Mouse (Mus musculus) adrenal gland, postnatal 36 days (tissue): ENCODE measurements around the gene Gramd4. TPM values are rescaled to one million over a fixed set of nuclear protein-coding genes. Genes with fewer than 3 reads are reported as not detected.
A peak's percentile ranks its signal among the peaks of the same experiment; 100 is the strongest.

Experiments
- DNase-seq, 2 experiments: peaks; one replicate each; pipeline ENCODE4 v3.0.0; 2021; ENCODE audit warnings: mixed read lengths in 1 of 2
- total RNA-seq, 2 experiments: library from RNA; stranded (reverse); gene quantifications; 2 replicates each; pipeline ENCODE4 v1.2.3; 2021

The Gramd4 gene
- total RNA-seq, 2 experiments from 2014 or later, result 13.9 to 18.7 TPM

DNA sequence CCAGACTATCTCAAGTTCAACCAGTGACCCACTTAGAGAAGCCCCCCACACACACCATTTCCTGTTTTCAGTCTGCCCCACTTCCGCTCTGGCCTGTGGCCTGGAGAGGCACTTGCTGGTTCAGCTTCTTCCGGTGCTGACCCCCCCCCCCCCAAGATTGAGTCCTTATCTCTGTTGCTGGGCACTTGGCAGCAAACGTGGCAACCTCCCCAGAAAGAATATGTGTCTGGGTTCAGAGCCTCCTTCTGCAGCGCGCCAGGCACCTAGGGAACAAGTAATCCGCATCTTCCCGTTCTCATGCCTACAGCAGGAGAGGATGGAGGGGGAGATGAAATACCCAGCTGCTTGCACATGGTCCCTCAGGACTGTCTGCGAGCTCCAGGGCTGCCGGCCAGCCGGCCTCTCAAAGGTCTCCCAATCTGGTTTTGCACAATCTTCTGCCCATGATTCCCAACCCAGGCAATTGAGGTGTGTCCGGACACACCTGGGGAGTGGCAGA lies 124.5 kb downstream of the Gramd4 start:
- peak in 1 of 2 experiments; percentile 53 for DNase-seq

- DNase-seq, result peak in 1 of 2 experiments; percentile 51
These were observed 125.2 kb downstream of the Gramd4 start for GRCm38 (mm10) chr15:86182646-86183045.

DNA sequence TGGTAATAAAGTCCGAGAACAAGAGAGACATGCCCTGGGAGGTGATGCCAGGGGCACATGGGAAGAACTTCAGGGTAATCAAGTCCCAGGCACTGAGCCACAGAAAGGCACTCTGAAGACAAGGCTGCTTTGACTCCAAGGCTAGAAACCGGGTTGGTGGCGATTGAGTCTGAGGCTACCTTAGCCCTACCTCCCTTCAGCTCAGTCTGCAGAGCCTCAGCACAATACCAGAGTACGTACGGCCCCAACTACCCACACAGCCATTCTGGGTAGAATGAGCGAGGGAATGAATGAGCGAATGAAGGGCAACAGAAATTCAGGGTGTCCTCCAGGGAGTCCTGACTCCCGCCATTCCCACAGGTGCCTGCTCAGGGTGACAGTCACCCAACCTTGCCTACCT lies 126.0 kb downstream of the Gramd4 start:
- DNase-seq, result no peak

DNA sequence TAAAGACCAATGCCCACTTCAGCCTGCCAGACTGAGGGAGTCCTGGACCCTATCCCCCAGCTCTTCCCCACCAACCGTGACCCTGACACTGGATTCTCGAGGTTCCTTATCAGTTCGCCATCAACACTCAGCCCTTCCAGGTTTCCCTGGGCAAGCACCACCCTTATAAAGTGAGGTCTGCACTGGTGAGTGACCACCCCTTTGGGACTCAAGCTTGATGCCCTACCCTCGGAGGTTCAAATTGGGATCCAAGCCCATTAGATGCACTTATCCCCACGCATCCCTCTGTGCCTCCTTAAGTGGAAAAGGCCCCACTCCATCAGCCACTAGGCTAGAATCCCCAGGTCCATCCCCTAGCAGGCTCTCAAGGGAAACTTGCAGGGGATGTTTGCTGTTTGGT lies 126.6 kb downstream of the Gramd4 start:
- no peak for DNase-seq

DNA sequence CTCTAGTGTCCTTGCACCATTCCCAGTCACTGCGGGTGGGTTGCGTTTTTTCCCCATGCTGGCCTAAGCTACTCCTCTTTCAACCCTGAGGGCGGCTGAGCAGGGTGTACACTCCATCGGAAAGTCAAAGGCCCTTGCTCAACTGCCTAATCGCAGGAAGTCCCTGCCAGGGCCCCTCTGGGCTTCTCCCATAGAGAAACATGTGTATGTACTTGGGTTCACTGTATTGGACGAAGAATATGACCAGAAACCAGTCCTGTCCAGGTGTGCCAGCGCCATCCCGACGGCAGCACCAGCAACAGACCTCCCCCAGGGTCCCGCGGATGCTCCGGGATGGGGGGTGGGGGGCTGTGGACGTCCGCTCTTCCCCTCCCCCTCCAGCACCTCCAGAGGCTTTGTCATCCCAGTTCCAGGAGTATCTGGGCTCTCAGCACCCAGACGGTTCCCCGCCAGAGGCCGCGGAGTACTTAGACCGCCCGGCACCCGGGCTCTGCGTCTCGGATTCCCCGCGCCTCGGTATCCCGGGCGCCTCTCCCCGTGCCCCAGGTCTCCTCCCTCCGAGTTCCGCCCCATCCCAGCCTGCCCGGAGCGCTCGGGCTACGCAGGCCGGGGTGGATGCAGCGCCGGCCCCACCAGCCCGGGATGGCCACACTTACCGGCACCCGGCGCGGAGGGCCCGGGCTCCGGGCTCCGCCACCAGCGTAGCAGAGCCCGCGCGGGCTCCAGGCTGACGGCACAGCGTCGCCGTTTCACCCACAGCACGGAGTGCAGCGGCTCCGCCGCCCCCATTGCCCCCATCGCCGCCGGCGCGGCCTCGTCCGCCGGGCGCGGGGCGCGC lies 127.6 kb downstream of the Gramd4 start:
- DNase-seq, result peak; percentile 65 to 70

GRCm38 (mm10) chr15:86185689-86186569 lies 128.4 kb downstream of the Gramd4 start, which contains the start of gene Cerk:
Gene Cerk, minus strand, starts transcription at chr15:86186141.
- peak; percentile 89 to 94 for DNase-seq

DNA sequence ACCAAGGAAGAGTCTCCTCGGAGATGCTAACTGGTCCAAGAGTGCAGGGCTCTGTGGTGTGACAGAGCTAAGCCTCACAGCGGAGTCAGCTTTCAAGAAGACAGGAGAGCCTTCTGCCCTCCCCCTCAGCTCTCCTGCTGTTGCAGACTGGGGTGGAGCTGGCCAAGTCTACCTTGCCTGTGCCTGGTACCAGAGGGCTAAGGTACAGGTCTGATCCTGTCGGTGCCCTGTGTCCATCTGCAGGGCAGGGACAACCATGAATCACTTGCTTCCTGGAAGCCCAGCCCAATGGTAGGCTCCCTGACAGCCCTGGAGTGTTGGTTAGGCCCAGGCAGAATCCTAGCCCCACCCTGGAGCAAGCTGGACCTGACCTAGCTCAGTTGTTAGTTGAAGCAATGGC lies 129.2 kb downstream of the Gramd4 start:
- DNase-seq, result no peak

Other genes with a start within 250 kb of the Gramd4 start
- 10 to 100 TPM; 15.3 to 27.0 TPM for gene Cdpf1, start 246.0 kb upstream of the Gramd4 start, total RNA-seq
- under 1 TPM; 0.20 to 0.26 TPM for gene Pkdrej, start 236.0 kb upstream of the Gramd4 start, total RNA-seq
- gene Ttc38, start 225.4 kb upstream of the Gramd4 start, total RNA-seq, result 10 to 100 TPM; 17.0 to 21.4 TPM
- 1 to 10 TPM; 1.1 to 1.6 TPM for gene Gtse1, start 197.9 kb upstream of the Gramd4 start, total RNA-seq
- 10 to 100 TPM; 22.7 to 24.2 TPM for gene Trmu, start 178.4 kb upstream of the Gramd4 start, total RNA-seq
- gene Celsr1, start 23.9 kb upstream of the Gramd4 start, total RNA-seq, result 1 to 10 TPM; 5.1 to 6.3 TPM
- gene Cerk, start 128.4 kb downstream of the Gramd4 start, total RNA-seq, result 10 to 100 TPM; 27.1 to 74.2 TPM
- 10 to 100 TPM; 28.9 to 35.6 TPM for gene Tbc1d22a, start 156.8 kb downstream of the Gramd4 start, total RNA-seq